Mouse (Mus musculus) spleen, adult 2 months (tissue): ENCODE measurements around the gene Xpr1.

Source experiments
- CTCF ChIP-seq: fragments of 200-500 bp; IDR thresholded peaks from 2 replicates; pipeline ENCODE4 v1.5.1; 2011; ENCODE audit warnings: mild to moderate bottlenecking, inconsistent platforms; ENCODE audit not compliant: insufficient read depth, insufficient read length, insufficient replicate concordance; ENCODE audit errors: extremely low read depth
- POLR2A ChIP-seq: fragments of 200-500 bp; IDR thresholded peaks from 2 replicates; pipeline ENCODE4 v1.6.1; 2011; ENCODE audit warnings: low read depth, low read length, inconsistent platforms

GRCm38 (mm10) chr1:155280306-155280705 lies 136.9 kb downstream of the Xpr1 start:
- TF ChIP-seq CTCF (no peak), POLR2A (no peak)
